Mouse (Mus musculus): ENCODE measurements at regions not wholly inside any gene's neighbourhood (a gene's known extent, or its start where the extent isn't known, plus 50 kb on each side); places are given as distances from the start of the nearest gene placed in this dataset.

DNA sequence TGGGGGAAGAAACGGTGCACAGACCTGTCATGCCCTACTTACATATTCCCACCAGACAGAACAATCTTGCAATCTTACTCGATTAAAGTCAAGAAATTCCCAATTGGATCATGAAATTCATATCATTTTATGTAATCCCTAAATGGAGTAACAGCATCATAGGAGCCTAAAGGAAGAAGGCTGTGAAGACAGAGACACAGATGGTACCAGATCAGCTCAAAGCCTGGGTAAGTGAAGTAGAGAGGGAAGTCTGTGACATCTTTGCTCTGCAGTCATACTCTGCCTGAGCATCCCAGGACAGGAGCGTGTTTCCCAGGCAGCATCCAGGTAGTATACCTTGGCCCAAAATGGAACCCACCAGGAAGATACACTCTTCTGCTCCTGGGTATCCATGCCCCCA lies 108.6 kb downstream of the Diras2 start:
- Histone ChIP-seq H3K27me3 (ENCODE audit: control insufficient read depth, insufficient read depth, insufficient read length) (no peaks in the 10 kb centered on the region), H3K36me3 (ENCODE audit: control insufficient read depth, insufficient read depth) (no peaks in the 10 kb centered on the region), H3K79me2 (ENCODE audit: control insufficient read depth, insufficient read depth) (no peaks in the 10 kb centered on the region), H3K4me3 (ENCODE audit: insufficient read depth, poor library complexity, severe bottlenecking) (no peak overlapping the region), H3K79me3 (ENCODE audit: low read depth) (no peaks in the 10 kb centered on the region), H3ac (ENCODE audit: control insufficient read depth, insufficient read length, low read depth) (no peak overlapping the region)
- no peak for TF ChIP-seq CEBPB (IDR thresholded peaks at IDR 0.05; ENCODE audit: low read depth)
- TF ChIP-seq USF1 (IDR thresholded peaks at IDR 0.05; ENCODE audit: low read depth), result no peak
- TF ChIP-seq MYOD1 (IDR thresholded peaks at IDR 0.05; ENCODE audit: control insufficient read depth, insufficient read length, low read depth), result no peak
- no peak for TF ChIP-seq MAX (IDR thresholded peaks at IDR 0.05)
- TF ChIP-seq CTCF (IDR thresholded peaks at IDR 0.05; ENCODE audit: control insufficient read depth, insufficient read depth, insufficient read length), result no peak
- no peak for TF ChIP-seq FOSL1 (IDR thresholded peaks at IDR 0.05; ENCODE audit: insufficient read depth, low read length, poor library complexity, severe bottlenecking)
- no peak for TF ChIP-seq MYOG (IDR thresholded peaks at IDR 0.05; ENCODE audit: control insufficient read depth, extremely low read depth, insufficient read length)

DNA sequence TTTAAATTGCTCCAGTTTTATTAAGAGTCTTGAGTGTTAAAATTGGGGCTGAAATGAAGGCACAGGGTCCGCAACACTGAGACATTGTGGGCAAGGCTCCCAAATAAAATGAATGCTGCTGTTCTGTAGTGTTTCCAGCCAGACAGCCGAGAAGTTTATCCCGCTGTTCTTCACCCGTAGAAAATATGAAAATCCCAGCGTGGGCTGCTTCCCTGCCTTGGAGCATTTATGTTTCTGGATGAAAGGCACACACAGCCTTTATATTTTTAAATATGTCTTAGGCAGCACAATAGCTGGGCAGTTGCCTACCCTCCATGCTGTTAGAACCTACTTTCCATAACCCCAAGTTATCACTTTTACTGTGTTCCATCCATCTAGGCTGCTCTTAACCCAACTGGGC lies 102.6 kb downstream of the Diras2 start:
- Histone ChIP-seq H3K79me2 (ENCODE audit: control insufficient read depth, insufficient read depth) (no peaks in the 10 kb centered on the region), H3K79me3 (ENCODE audit: low read depth) (no peaks in the 10 kb centered on the region), H3K27me3 (ENCODE audit: control insufficient read depth, insufficient read depth, insufficient read length) (no peaks in the 10 kb centered on the region), H3K4me3 (ENCODE audit: insufficient read depth, poor library complexity, severe bottlenecking) (no peak overlapping the region), H3ac (ENCODE audit: control insufficient read depth, insufficient read length, low read depth) (no peak overlapping the region), H3K36me3 (ENCODE audit: control insufficient read depth, insufficient read depth) (no peaks in the 10 kb centered on the region)
- TF ChIP-seq MYOG (IDR thresholded peaks at IDR 0.05; ENCODE audit: control insufficient read depth, extremely low read depth, insufficient read length), result no peak
- no peak for TF ChIP-seq MYOD1 (IDR thresholded peaks at IDR 0.05; ENCODE audit: control insufficient read depth, insufficient read length, low read depth)
- TF ChIP-seq MAX (IDR thresholded peaks at IDR 0.05), result no peak
- TF ChIP-seq CTCF (IDR thresholded peaks at IDR 0.05; ENCODE audit: control insufficient read depth, insufficient read depth, insufficient read length), result no peak
- TF ChIP-seq CEBPB (IDR thresholded peaks at IDR 0.05; ENCODE audit: low read depth), result no peak
- no peak for TF ChIP-seq USF1 (IDR thresholded peaks at IDR 0.05; ENCODE audit: low read depth)
- no peak for TF ChIP-seq FOSL1 (IDR thresholded peaks at IDR 0.05; ENCODE audit: insufficient read depth, low read length, poor library complexity, severe bottlenecking)

DNA sequence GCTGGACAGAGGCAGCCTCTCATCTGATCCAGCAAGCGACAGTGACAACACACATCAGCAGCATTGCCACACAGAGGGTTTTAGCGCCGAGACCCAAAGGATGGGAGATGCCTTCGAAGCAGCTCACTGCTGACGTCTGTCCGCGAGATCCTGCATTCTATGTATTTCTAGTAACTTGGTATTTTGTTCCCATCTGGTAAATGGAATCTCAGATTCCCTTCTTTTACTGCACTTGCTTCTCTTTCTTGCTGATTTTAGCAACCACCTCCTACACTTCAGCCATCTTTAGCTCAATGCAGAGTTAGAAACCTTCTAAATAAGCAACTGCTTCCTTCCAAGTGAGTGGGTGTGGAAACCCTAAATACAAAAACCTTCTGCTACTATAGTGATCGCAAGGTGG lies 94.3 kb downstream of the Diras2 start:
- Histone ChIP-seq H3K4me3 (ENCODE audit: insufficient read depth, poor library complexity, severe bottlenecking) (no peak overlapping the region), H3ac (ENCODE audit: control insufficient read depth, insufficient read length, low read depth) (no peak overlapping the region), H3K79me3 (ENCODE audit: low read depth) (no peaks in the 10 kb centered on the region), H3K27me3 (ENCODE audit: control insufficient read depth, insufficient read depth, insufficient read length) (no peaks in the 10 kb centered on the region), H3K79me2 (ENCODE audit: control insufficient read depth, insufficient read depth) (no peaks in the 10 kb centered on the region), H3K36me3 (ENCODE audit: control insufficient read depth, insufficient read depth) (no peaks in the 10 kb centered on the region)
- TF ChIP-seq USF1 (IDR thresholded peaks at IDR 0.05; ENCODE audit: low read depth) (no peak), FOSL1 (IDR thresholded peaks at IDR 0.05; ENCODE audit: insufficient read depth, low read length, poor library complexity, severe bottlenecking) (no peak), MAX (IDR thresholded peaks at IDR 0.05) (no peak), MYOG (IDR thresholded peaks at IDR 0.05; ENCODE audit: control insufficient read depth, extremely low read depth, insufficient read length) (no peak), MYOD1 (IDR thresholded peaks at IDR 0.05; ENCODE audit: control insufficient read depth, insufficient read length, low read depth) (no peak), CEBPB (IDR thresholded peaks at IDR 0.05; ENCODE audit: low read depth) (no peak)

DNA sequence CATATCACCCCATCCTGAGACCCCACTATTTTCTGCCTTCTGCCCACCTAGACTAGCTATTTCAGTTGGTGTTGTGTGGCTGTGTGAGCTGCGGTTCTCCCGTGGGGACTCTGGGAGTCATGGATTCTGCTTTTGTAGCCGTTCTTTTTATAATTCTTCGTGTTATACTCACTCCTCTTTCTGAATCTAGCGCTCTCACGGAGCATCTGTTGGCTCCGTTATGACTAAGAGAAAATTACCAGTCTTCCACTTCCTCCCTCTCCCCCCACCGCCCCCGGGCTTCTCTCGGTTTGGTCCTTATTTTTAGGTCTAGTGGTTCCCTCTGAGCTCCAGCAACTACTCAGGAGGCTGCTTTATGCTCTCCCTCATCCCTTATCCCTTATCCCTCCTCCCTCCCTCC lies 85.6 kb downstream of the Diras2 start:
- no peaks in the 10 kb centered on the region for H3K79me2 ChIP-seq (ENCODE audit: control insufficient read depth, insufficient read depth)
- H3K79me3 ChIP-seq (ENCODE audit: low read depth), result no peaks in the 10 kb centered on the region
- H3K36me3 ChIP-seq (ENCODE audit: control insufficient read depth, insufficient read depth), result no peaks in the 10 kb centered on the region
- no peak overlapping the region for H3ac ChIP-seq (ENCODE audit: control insufficient read depth, insufficient read length, low read depth)
- no peak for TF ChIP-seq CEBPB (IDR thresholded peaks at IDR 0.05; ENCODE audit: low read depth)
- no peak for TF ChIP-seq CTCF (IDR thresholded peaks at IDR 0.05; ENCODE audit: control insufficient read depth, insufficient read depth, insufficient read length)
- no peak for TF ChIP-seq MYOD1 (IDR thresholded peaks at IDR 0.05; ENCODE audit: control insufficient read depth, insufficient read length, low read depth)
- TF ChIP-seq FOSL1 (IDR thresholded peaks at IDR 0.05; ENCODE audit: insufficient read depth, low read length, poor library complexity, severe bottlenecking), result no peak
- no peak for TF ChIP-seq MYOG (IDR thresholded peaks at IDR 0.05; ENCODE audit: control insufficient read depth, extremely low read depth, insufficient read length)
- TF ChIP-seq USF1 (IDR thresholded peaks at IDR 0.05; ENCODE audit: low read depth), result no peak
- no peak for TF ChIP-seq MAX (IDR thresholded peaks at IDR 0.05)
- H3K27me3 ChIP-seq (ENCODE audit: control insufficient read depth, insufficient read depth, insufficient read length), result no peaks in the 10 kb centered on the region
- H3K4me3 ChIP-seq (ENCODE audit: insufficient read depth, poor library complexity, severe bottlenecking), result no peak overlapping the region

DNA sequence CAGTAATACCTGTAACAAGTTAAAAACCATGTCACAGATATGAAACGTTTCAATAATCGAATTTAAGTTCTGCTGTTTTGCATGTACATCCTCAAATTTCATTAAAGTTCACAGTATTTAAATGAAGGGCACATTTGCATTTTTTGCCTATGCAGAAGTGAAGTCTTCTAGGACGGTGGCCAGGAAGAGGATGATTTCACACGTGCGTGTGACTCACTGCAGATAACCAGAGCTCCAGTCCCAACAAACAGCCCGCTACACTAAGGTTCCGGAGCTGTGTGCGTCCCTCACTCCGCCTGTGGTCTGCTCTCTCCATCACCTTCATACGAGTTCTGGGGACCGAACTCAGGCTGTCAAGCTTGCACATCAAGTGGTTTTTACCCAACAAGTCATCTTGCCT lies 82.2 kb downstream of the Diras2 start:
- no peak overlapping the region for H3ac ChIP-seq (ENCODE audit: control insufficient read depth, insufficient read length, low read depth)
- TF ChIP-seq CTCF (IDR thresholded peaks at IDR 0.05; ENCODE audit: control insufficient read depth, insufficient read depth, insufficient read length) (no peak), MYOG (IDR thresholded peaks at IDR 0.05; ENCODE audit: control insufficient read depth, extremely low read depth, insufficient read length) (no peak), FOSL1 (IDR thresholded peaks at IDR 0.05; ENCODE audit: insufficient read depth, low read length, poor library complexity, severe bottlenecking) (no peak), USF1 (IDR thresholded peaks at IDR 0.05; ENCODE audit: low read depth) (no peak)
- no peaks in the 10 kb centered on the region for H3K79me2 ChIP-seq (ENCODE audit: control insufficient read depth, insufficient read depth)
- no peaks in the 10 kb centered on the region for H3K36me3 ChIP-seq (ENCODE audit: control insufficient read depth, insufficient read depth)
- H3K4me3 ChIP-seq (ENCODE audit: insufficient read depth, poor library complexity, severe bottlenecking), result no peak overlapping the region
- no peaks in the 10 kb centered on the region for H3K27me3 ChIP-seq (ENCODE audit: control insufficient read depth, insufficient read depth, insufficient read length)
- no peaks in the 10 kb centered on the region for H3K79me3 ChIP-seq (ENCODE audit: low read depth)

DNA sequence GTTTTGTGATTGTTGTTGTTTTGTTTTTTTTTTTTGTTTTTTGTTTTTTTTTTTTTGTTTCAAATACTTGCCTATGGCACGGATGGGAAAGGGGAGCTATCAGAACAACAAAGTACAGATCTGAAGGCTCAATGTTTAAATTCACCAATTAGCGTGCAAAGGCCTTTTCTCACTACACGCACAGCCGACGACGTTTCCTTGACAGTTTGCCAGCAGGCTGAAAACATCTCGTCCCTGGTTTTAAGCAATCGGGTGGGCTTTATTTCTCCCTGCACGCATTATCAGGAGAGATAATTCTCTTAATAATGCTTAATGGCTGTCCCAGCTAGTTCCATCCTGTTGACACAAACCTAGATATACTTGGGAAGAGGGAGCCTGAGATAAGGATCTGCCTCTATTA lies 79.6 kb downstream of the Diras2 start:
- Histone ChIP-seq H3K27me3 (ENCODE audit: control insufficient read depth, insufficient read depth, insufficient read length) (no peaks in the 10 kb centered on the region), H3K79me2 (ENCODE audit: control insufficient read depth, insufficient read depth) (no peaks in the 10 kb centered on the region), H3ac (ENCODE audit: control insufficient read depth, insufficient read length, low read depth) (no peak overlapping the region), H3K36me3 (ENCODE audit: control insufficient read depth, insufficient read depth) (no peaks in the 10 kb centered on the region), H3K4me3 (ENCODE audit: insufficient read depth, poor library complexity, severe bottlenecking) (no peak overlapping the region), H3K79me3 (ENCODE audit: low read depth) (no peaks in the 10 kb centered on the region)
- TF ChIP-seq CEBPB (IDR thresholded peaks at IDR 0.05; ENCODE audit: low read depth), result no peak
- TF ChIP-seq CTCF (IDR thresholded peaks at IDR 0.05; ENCODE audit: control insufficient read depth, insufficient read depth, insufficient read length), result no peak
- TF ChIP-seq USF1 (IDR thresholded peaks at IDR 0.05; ENCODE audit: low read depth), result no peak
- TF ChIP-seq MYOD1 (IDR thresholded peaks at IDR 0.05; ENCODE audit: control insufficient read depth, insufficient read length, low read depth), result no peak
- no peak for TF ChIP-seq MYOG (IDR thresholded peaks at IDR 0.05; ENCODE audit: control insufficient read depth, extremely low read depth, insufficient read length)
- TF ChIP-seq MAX (IDR thresholded peaks at IDR 0.05), result no peak
- no peak for TF ChIP-seq FOSL1 (IDR thresholded peaks at IDR 0.05; ENCODE audit: insufficient read depth, low read length, poor library complexity, severe bottlenecking)

All from C2C12 (cell line).